In the genomic region with DNA sequence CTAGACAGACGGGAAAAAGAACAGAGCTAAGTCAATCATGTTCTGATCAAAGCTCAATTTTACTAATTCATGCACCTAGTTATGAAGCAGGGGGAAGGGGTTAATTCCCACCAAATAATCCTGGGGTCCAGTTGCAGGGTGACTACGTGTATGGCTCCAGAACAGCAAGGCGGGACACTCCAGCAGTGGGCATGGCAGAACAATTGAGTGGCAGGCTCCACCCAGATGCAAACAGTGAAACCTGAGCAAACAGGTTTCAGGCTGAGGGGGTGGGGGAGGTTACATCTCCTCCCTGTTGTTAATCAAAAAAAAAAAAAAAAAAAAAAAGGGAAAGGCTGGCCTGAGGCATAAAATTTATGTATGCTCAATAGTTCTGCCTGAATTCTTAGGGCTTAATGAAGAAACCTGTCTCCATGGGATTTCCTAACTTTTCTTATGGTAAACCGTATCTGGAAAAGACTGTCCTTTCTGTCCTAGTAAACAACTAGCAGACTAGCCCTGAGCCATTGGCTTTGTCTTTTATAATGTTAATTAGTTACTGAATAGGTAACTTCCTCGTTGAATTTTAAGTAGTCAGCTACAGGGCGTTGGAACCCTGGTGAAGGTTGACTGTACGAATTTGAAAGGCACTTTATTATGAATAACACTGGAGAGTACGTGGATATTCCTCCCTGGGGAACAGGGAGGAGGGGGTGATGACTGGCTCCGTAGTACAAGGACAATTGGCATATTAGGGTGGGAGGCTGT, we compare ENCODE assay signal across 30 mouse cellular contexts. TPM values are rescaled to one million over a fixed set of nuclear protein-coding genes. Genes with fewer than 3 reads are reported as not detected.
A peak's percentile ranks its signal among the peaks of the same experiment; 100 is the strongest.
DNase-seq lines count a peak whose midpoint lies in the region; ATAC-seq and TF ChIP-seq lines count a peak whose summit lies in the region.
"Had no signal": no experiment of that assay in that cellular context is flagged by ENCODE, and none has a peak within 500 bp of the region (broad histone marks: within the 10 kb centered on the region; RNA-seq: fewer than 3 reads in every experiment).

No protein-coding gene starts in this region.

- intact Hi-C loops in gastrocnemius, adult 2 months (cut with DNase I) = no loop called here

- no peak for TF ChIP-seq CTCF in stomach, postnatal 0 days (IDR thresholded peaks at IDR 0.05; ENCODE audit: low read depth)
- TF ChIP-seq CTCF in gastrocnemius, adult 2 months (IDR thresholded peaks at IDR 0.05) = no peak

- H3K4me2 ChIP-seq in forebrain, embryonic 14.5 days (ENCODE audit: low read length) = no peak overlapping the region
- no peak overlapping the region for H3K4me2 ChIP-seq in intestine, embryonic 16.5 days (ENCODE audit: low read depth, low read length)
- H3K4me2 ChIP-seq in stomach, postnatal 0 days (replicated peaks; ENCODE audit: low read depth) = no peak overlapping the region
- H3K4me2 ChIP-seq: embryonic facial prominence, embryonic 12.5 days; forebrain, embryonic 15.5 days; heart, embryonic 11.5 days; hindbrain, embryonic 12.5 days; limb, embryonic 12.5 days; liver, embryonic 12.5 days had no signal

- ATAC-seq in forebrain, embryonic 14.5 days = no peak
- ATAC-seq in intestine, embryonic 16.5 days = peak; percentile 68; the same call in 1 of the 2 replicates
- peak; percentile 87 for ATAC-seq in stomach, postnatal 0 days (ENCODE audit: low FRiP score, low TSS enrichment)
- ATAC-seq: forebrain, embryonic 15.5 days; liver, embryonic 12.5 days had no signal

- no peaks in the 10 kb centered on the region for H3K4me1 ChIP-seq in forebrain, embryonic 14.5 days (ENCODE audit: control insufficient read depth, insufficient read depth, low read length)
- H3K4me1 ChIP-seq in forebrain, embryonic 10.5 days = 0 out of 2 replicates have a peak, but pooled peaks cover 3% of the 10 kb centered on the region
- H3K4me1 ChIP-seq in intestine, embryonic 16.5 days (ENCODE audit: control insufficient read depth, insufficient read depth, low read length) = no peaks in the 10 kb centered on the region
- H3K4me1 ChIP-seq in stomach, postnatal 0 days (replicated peaks; ENCODE audit: control insufficient read depth, insufficient read depth) = no peaks in the 10 kb centered on the region
- H3K4me1 ChIP-seq: embryonic facial prominence, embryonic 12.5 days; forebrain, embryonic 15.5 days; hindbrain, embryonic 12.5 days; limb, embryonic 12.5 days; liver, embryonic 12.5 days; midbrain, embryonic 10.5 days had no signal

- peak; percentile 6 for DNase-seq in forebrain, embryonic 14.5 days (ENCODE audit: low spot score)
- no peak for DNase-seq in forebrain, embryonic 10.5 days (ENCODE audit: extremely low spot score, low spot score)
- DNase-seq in kidney, postnatal 10 days = peak; percentile 17
- peak; percentile 69 for DNase-seq in stomach, postnatal 0 days (ENCODE audit: low spot score)
- DNase-seq in Muller cell, postnatal 12 days (ENCODE audit: inconsistent ontology term) = no peak
- DNase-seq in gastrocnemius, adult 2 months = no peak
- DNase-seq in cerebellum, postnatal 25 days = no peak
- DNase-seq: cerebellum, adult 8-10 months; heart, postnatal 10 days; lung, adult 2 months; right cerebral cortex, postnatal 14 days; spleen, adult 18-20 months had no signal

- H3K27me3 ChIP-seq in forebrain, embryonic 14.5 days (replicated peaks; ENCODE audit: control insufficient read depth, insufficient read depth, low read length) = no peaks in the 10 kb centered on the region
- no peaks in the 10 kb centered on the region for H3K27me3 ChIP-seq in forebrain, embryonic 10.5 days (ENCODE audit: poor library complexity, severe bottlenecking)
- no peaks in the 10 kb centered on the region for H3K27me3 ChIP-seq in intestine, embryonic 16.5 days (replicated peaks; ENCODE audit: control insufficient read depth, insufficient read depth, low read length)
- no peaks in the 10 kb centered on the region for H3K27me3 ChIP-seq in stomach, postnatal 0 days (ENCODE audit: control insufficient read depth, insufficient read depth, low read length)
- H3K27me3 ChIP-seq: embryonic facial prominence, embryonic 12.5 days; forebrain, embryonic 15.5 days; hindbrain, embryonic 12.5 days; limb, embryonic 12.5 days; liver, embryonic 12.5 days had no signal

- no peak overlapping the region for H3K9ac ChIP-seq in forebrain, embryonic 14.5 days (ENCODE audit: low read length)
- H3K9ac ChIP-seq in intestine, embryonic 16.5 days (ENCODE audit: low read depth, low read length) = no peak overlapping the region
- no peak overlapping the region for H3K9ac ChIP-seq in stomach, postnatal 0 days (ENCODE audit: low read length)
- H3K9ac ChIP-seq: embryonic facial prominence, embryonic 12.5 days; forebrain, embryonic 15.5 days; hindbrain, embryonic 12.5 days; limb, embryonic 12.5 days; liver, embryonic 12.5 days had no signal

- no peak overlapping the region for H3K4me3 ChIP-seq in forebrain, embryonic 14.5 days (ENCODE audit: low read depth, low read length)
- no peak overlapping the region for H3K4me3 ChIP-seq in forebrain, embryonic 10.5 days
- H3K4me3 ChIP-seq in intestine, embryonic 16.5 days (ENCODE audit: low read length) = no peak overlapping the region
- H3K4me3 ChIP-seq in stomach, postnatal 0 days (ENCODE audit: low read depth, low read length) = no peak overlapping the region
- H3K4me3 ChIP-seq in gastrocnemius, adult 2 months = no peak overlapping the region
- H3K4me3 ChIP-seq: embryonic facial prominence, embryonic 12.5 days; erythroblast, embryonic 14.5 days; forebrain, embryonic 15.5 days; hindbrain, embryonic 12.5 days; limb, embryonic 12.5 days; liver, embryonic 12.5 days; midbrain, embryonic 10.5 days had no signal

- no peak overlapping the region for H3K27ac ChIP-seq in forebrain, embryonic 14.5 days (ENCODE audit: low read depth, low read length)
- H3K27ac ChIP-seq in forebrain, embryonic 10.5 days = no peak overlapping the region
- no peak overlapping the region for H3K27ac ChIP-seq in intestine, embryonic 16.5 days (ENCODE audit: low read length)
- no peak overlapping the region for H3K27ac ChIP-seq in stomach, postnatal 0 days (replicated peaks)
- no peak overlapping the region for H3K27ac ChIP-seq in gastrocnemius, adult 2 months
- H3K27ac ChIP-seq: embryonic facial prominence, embryonic 12.5 days; forebrain, embryonic 15.5 days; hindbrain, embryonic 12.5 days; limb, embryonic 12.5 days; liver, embryonic 12.5 days; macrophage; midbrain, embryonic 10.5 days had no signal

- WGBS in forebrain, embryonic 14.5 days = 17% methylated on average over 9 of the region's 9 CpGs
- WGBS in forebrain, embryonic 10.5 days = 73% methylated on average over 9 of the region's 9 CpGs
- WGBS in intestine, embryonic 16.5 days = 59% methylated on average over 9 of the region's 9 CpGs
- WGBS in stomach, postnatal 0 days = 44% methylated on average over 9 of the region's 9 CpGs

- no peaks in the 10 kb centered on the region for H3K9me3 ChIP-seq in forebrain, embryonic 14.5 days (replicated peaks; ENCODE audit: control insufficient read depth, low read length)
- no peaks in the 10 kb centered on the region for H3K9me3 ChIP-seq in forebrain, embryonic 10.5 days
- H3K9me3 ChIP-seq in intestine, embryonic 16.5 days (ENCODE audit: control insufficient read depth, low read length) = no peaks in the 10 kb centered on the region
- no peaks in the 10 kb centered on the region for H3K9me3 ChIP-seq in stomach, postnatal 0 days (ENCODE audit: control insufficient read depth, low read length)
- H3K9me3 ChIP-seq: embryonic facial prominence, embryonic 12.5 days; forebrain, embryonic 15.5 days; G1E; hindbrain, embryonic 12.5 days; limb, embryonic 12.5 days; liver, embryonic 12.5 days; midbrain, embryonic 10.5 days had no signal

- no peaks in the 10 kb centered on the region for H3K36me3 ChIP-seq in forebrain, embryonic 14.5 days (ENCODE audit: control insufficient read depth, insufficient read depth, low read length)
- no peaks in the 10 kb centered on the region for H3K36me3 ChIP-seq in forebrain, embryonic 10.5 days (replicated peaks)
- H3K36me3 ChIP-seq in intestine, embryonic 16.5 days (ENCODE audit: control insufficient read depth, insufficient read depth, low read length) = no peaks in the 10 kb centered on the region
- H3K36me3 ChIP-seq in stomach, postnatal 0 days (ENCODE audit: control insufficient read depth, insufficient read depth, low read length) = no peaks in the 10 kb centered on the region
- H3K36me3 ChIP-seq: embryonic facial prominence, embryonic 12.5 days; forebrain, embryonic 15.5 days; G1E; hindbrain, embryonic 12.5 days; limb, embryonic 12.5 days; liver, embryonic 12.5 days; midbrain, embryonic 10.5 days had no signal

- TF ChIP-seq EP300 in stomach, postnatal 0 days (optimal IDR thresholded peaks at IDR 0.05) = no peak

RNA-seq across cellular contexts. Expression of a gene that starts 8.6 kb away (rescaled TPM):
- not detected in 2 replicates for polyA plus RNA-seq in forebrain, embryonic 14.5 days (2014; fragmentation: Nextera tagmentation; extraction: Ambion mirVana)
- not detected in 2 replicates for polyA plus RNA-seq in forebrain, embryonic 10.5 days (2016; fragmentation: Nextera tagmentation; extraction: Ambion mirVana)
- not detected in 2 replicates for polyA plus RNA-seq in intestine, embryonic 16.5 days (2015; fragmentation: Nextera tagmentation; extraction: Ambion mirVana)
- not detected in 2 replicates for polyA plus RNA-seq in stomach, postnatal 0 days (2015; fragmentation: Nextera tagmentation; extraction: Ambion mirVana)
- total RNA-seq in gastrocnemius, adult 2 months (2021) = not detected
- total RNA-seq: adrenal gland, postnatal 4 days; G1E; gastrocnemius, postnatal 4 days; heart, postnatal 10 days; left cerebral cortex, adult 8-10 months; midbrain, postnatal 0 days; neutrophil, adult 5-6 weeks had no signal
- polyA plus RNA-seq: cortical plate, adult 2 months; embryonic facial prominence, embryonic 12.5 days; erythroblast, embryonic 14.5 days; forebrain, embryonic 15.5 days; G1E; heart, embryonic 11.5 days; hindbrain, embryonic 12.5 days; limb, embryonic 12.5 days; liver, embryonic 12.5 days; lung, adult 2 months; macrophage; midbrain, embryonic 10.5 days; midbrain, postnatal 0 days; stomach, embryonic 14.5 days had no signal

RNA-seq across cellular contexts. Expression of a gene that starts 18.5 kb away (rescaled TPM):
- not detected in 2 replicates for polyA plus RNA-seq in forebrain, embryonic 14.5 days (2014; fragmentation: Nextera tagmentation; extraction: Ambion mirVana)
- polyA plus RNA-seq in forebrain, embryonic 10.5 days (2016; fragmentation: Nextera tagmentation; extraction: Ambion mirVana) = not detected in 2 replicates
- 0.21 and 0.55 TPM in 2 replicates for polyA plus RNA-seq in intestine, embryonic 16.5 days (2015; fragmentation: Nextera tagmentation; extraction: Ambion mirVana)
- polyA plus RNA-seq in stomach, postnatal 0 days (2015; fragmentation: Nextera tagmentation; extraction: Ambion mirVana) = not detected in 2 replicates
- total RNA-seq in gastrocnemius, adult 2 months (2021) = not detected
- total RNA-seq: adrenal gland, postnatal 4 days; G1E; gastrocnemius, postnatal 4 days; heart, postnatal 10 days; left cerebral cortex, adult 8-10 months; midbrain, postnatal 0 days; neutrophil, adult 5-6 weeks had no signal
- polyA plus RNA-seq: embryonic facial prominence, embryonic 12.5 days; erythroblast, embryonic 14.5 days; forebrain, embryonic 15.5 days; G1E; heart, embryonic 11.5 days; hindbrain, embryonic 12.5 days; limb, embryonic 12.5 days; liver, embryonic 12.5 days; lung, adult 2 months; macrophage; midbrain, embryonic 10.5 days; midbrain, postnatal 0 days; stomach, embryonic 14.5 days had no signal

RNA-seq across cellular contexts. Expression of a gene that starts 27.8 kb away (rescaled TPM):
- polyA plus RNA-seq in forebrain, embryonic 14.5 days (2014; fragmentation: Nextera tagmentation; extraction: Ambion mirVana) = not detected in 2 replicates
- not detected in 2 replicates for polyA plus RNA-seq in forebrain, embryonic 10.5 days (2016; fragmentation: Nextera tagmentation; extraction: Ambion mirVana)
- 0.16 and 0.37 TPM in 2 replicates for polyA plus RNA-seq in intestine, embryonic 16.5 days (2015; fragmentation: Nextera tagmentation; extraction: Ambion mirVana)
- polyA plus RNA-seq in stomach, postnatal 0 days (2015; fragmentation: Nextera tagmentation; extraction: Ambion mirVana) = not detected in 2 replicates
- total RNA-seq in gastrocnemius, adult 2 months (2021) = not detected
- total RNA-seq: adrenal gland, postnatal 4 days; G1E; gastrocnemius, postnatal 4 days; heart, postnatal 10 days; left cerebral cortex, adult 8-10 months; midbrain, postnatal 0 days; neutrophil, adult 5-6 weeks had no signal
- polyA plus RNA-seq: cortical plate, adult 2 months; embryonic facial prominence, embryonic 12.5 days; erythroblast, embryonic 14.5 days; forebrain, embryonic 15.5 days; G1E; heart, embryonic 11.5 days; hindbrain, embryonic 12.5 days; limb, embryonic 12.5 days; liver, embryonic 12.5 days; lung, adult 2 months; macrophage; midbrain, embryonic 10.5 days; midbrain, postnatal 0 days; stomach, embryonic 14.5 days had no signal

RNA-seq across cellular contexts. Expression of a gene that starts 36.3 kb away (rescaled TPM):
- not detected in 2 replicates for polyA plus RNA-seq in forebrain, embryonic 14.5 days (2014; fragmentation: Nextera tagmentation; extraction: Ambion mirVana)
- polyA plus RNA-seq in forebrain, embryonic 10.5 days (2016; fragmentation: Nextera tagmentation; extraction: Ambion mirVana) = not detected in 2 replicates
- polyA plus RNA-seq in intestine, embryonic 16.5 days (2015; fragmentation: Nextera tagmentation; extraction: Ambion mirVana) = 0.10 and 0.16 TPM in 2 replicates
- polyA plus RNA-seq in stomach, postnatal 0 days (2015; fragmentation: Nextera tagmentation; extraction: Ambion mirVana) = not detected in 2 replicates
- not detected for total RNA-seq in gastrocnemius, adult 2 months (2021)
- total RNA-seq: G1E; gastrocnemius, postnatal 4 days; heart, postnatal 10 days; left cerebral cortex, adult 8-10 months; midbrain, postnatal 0 days; neutrophil, adult 5-6 weeks had no signal
- polyA plus RNA-seq: cortical plate, adult 2 months; embryonic facial prominence, embryonic 12.5 days; erythroblast, embryonic 14.5 days; forebrain, embryonic 15.5 days; G1E; heart, embryonic 11.5 days; hindbrain, embryonic 12.5 days; limb, embryonic 12.5 days; liver, embryonic 12.5 days; lung, adult 2 months; macrophage; midbrain, embryonic 10.5 days; midbrain, postnatal 0 days; stomach, embryonic 14.5 days had no signal

RNA-seq across cellular contexts. Expression of a gene that starts 42.9 kb away (rescaled TPM):
- not detected in 2 replicates for polyA plus RNA-seq in forebrain, embryonic 14.5 days (2014; fragmentation: Nextera tagmentation; extraction: Ambion mirVana)
- polyA plus RNA-seq in forebrain, embryonic 10.5 days (2016; fragmentation: Nextera tagmentation; extraction: Ambion mirVana) = not detected in 2 replicates
- 0.20 TPM in 1 of 2 replicates, not detected in the other for polyA plus RNA-seq in intestine, embryonic 16.5 days (2015; fragmentation: Nextera tagmentation; extraction: Ambion mirVana)
- not detected in 2 replicates for polyA plus RNA-seq in stomach, postnatal 0 days (2015; fragmentation: Nextera tagmentation; extraction: Ambion mirVana)
- not detected for total RNA-seq in gastrocnemius, adult 2 months (2021)
- total RNA-seq: adrenal gland, postnatal 4 days; G1E; gastrocnemius, postnatal 4 days; heart, postnatal 10 days; left cerebral cortex, adult 8-10 months; midbrain, postnatal 0 days; neutrophil, adult 5-6 weeks had no signal
- polyA plus RNA-seq: cortical plate, adult 2 months; embryonic facial prominence, embryonic 12.5 days; erythroblast, embryonic 14.5 days; forebrain, embryonic 15.5 days; G1E; heart, embryonic 11.5 days; hindbrain, embryonic 12.5 days; limb, embryonic 12.5 days; liver, embryonic 12.5 days; lung, adult 2 months; macrophage; midbrain, embryonic 10.5 days; midbrain, postnatal 0 days; stomach, embryonic 14.5 days had no signal

Comparison
In these comparisons a context has a peak if more than half of its experiments do, and no peak if none do; other contexts are left out.
1. DNase-seq: peak in forebrain, embryonic 14.5 days (single experiment), kidney, postnatal 10 days (single experiment) and stomach, postnatal 0 days (single experiment); none in forebrain, embryonic 10.5 days (single experiment), Muller cell, postnatal 12 days (single experiment), gastrocnemius, adult 2 months (single experiment) and cerebellum, postnatal 25 days (0 of 2).